In the genomic region with DNA sequence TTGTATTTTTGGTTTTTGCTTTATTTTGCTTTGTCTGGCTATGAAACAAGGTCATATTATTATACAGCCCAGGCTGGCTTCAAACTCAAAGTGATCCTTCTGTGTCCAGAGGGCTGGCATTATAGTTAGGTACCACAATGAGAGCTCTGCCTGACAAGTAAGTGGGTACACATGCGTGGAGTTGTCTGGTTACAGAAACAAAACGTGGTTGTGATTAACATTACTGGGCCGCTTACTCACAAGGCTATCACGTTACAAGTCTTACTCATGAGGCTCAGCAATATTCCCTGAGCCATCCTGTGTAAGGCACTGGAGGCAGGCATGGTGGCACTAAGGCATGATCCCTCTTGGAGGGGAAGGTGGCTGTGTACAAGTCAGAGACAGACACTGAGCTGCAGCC, we compare ENCODE assay signal across 32 mouse cellular contexts. TPM values are rescaled to one million over a fixed set of nuclear protein-coding genes. Genes with fewer than 3 reads are reported as not detected.
A peak's percentile ranks its signal among the peaks of the same experiment; 100 is the strongest.
DNase-seq lines count a peak whose midpoint lies in the region; ATAC-seq lines count a peak whose summit lies in the region.
"Had no signal": no experiment of that assay in that cellular context is flagged by ENCODE, and none has a peak within 500 bp of the region (broad histone marks: within the 10 kb centered on the region; RNA-seq: fewer than 3 reads in every experiment).

No protein-coding gene starts in this region.

- no peaks in the 10 kb centered on the region for H3K27me3 ChIP-seq in heart, embryonic 11.5 days (ENCODE audit: control insufficient read depth, insufficient read depth, low read length)
- no peaks in the 10 kb centered on the region for H3K27me3 ChIP-seq in embryonic facial prominence, embryonic 11.5 days (ENCODE audit: control insufficient read depth, insufficient read depth, low read length)
- no peaks in the 10 kb centered on the region for H3K27me3 ChIP-seq in forebrain, embryonic 11.5 days (ENCODE audit: control insufficient read depth, insufficient read depth, low read length)
- H3K27me3 ChIP-seq: CH12.LX; forebrain, embryonic 13.5 days; heart, embryonic 12.5 days; liver, embryonic 13.5 days had no signal

- H3K36me3 ChIP-seq in heart, embryonic 11.5 days (ENCODE audit: control insufficient read depth, insufficient read depth, low read length) = no peaks in the 10 kb centered on the region
- H3K36me3 ChIP-seq in embryonic facial prominence, embryonic 11.5 days (replicated peaks; ENCODE audit: control insufficient read depth, insufficient read depth, low read depth, low read length) = no peaks in the 10 kb centered on the region
- no peaks in the 10 kb centered on the region for H3K36me3 ChIP-seq in forebrain, embryonic 11.5 days (ENCODE audit: control insufficient read depth, insufficient read depth, low read length)
- H3K36me3 ChIP-seq: G1E; heart, embryonic 12.5 days; hindbrain, embryonic 10.5 days; liver, embryonic 13.5 days had no signal

- H3K4me2 ChIP-seq in heart, embryonic 11.5 days = no peak overlapping the region
- H3K4me2 ChIP-seq in embryonic facial prominence, embryonic 11.5 days (ENCODE audit: low read depth, low read length) = no peak overlapping the region
- no peak overlapping the region for H3K4me2 ChIP-seq in forebrain, embryonic 11.5 days (ENCODE audit: low read depth, low read length, severe bottlenecking)
- H3K4me2 ChIP-seq: forebrain, embryonic 13.5 days; heart, embryonic 12.5 days; liver, embryonic 13.5 days; midbrain, embryonic 11.5 days had no signal

- no peak overlapping the region for H3K9ac ChIP-seq in heart, embryonic 11.5 days (ENCODE audit: low read depth, low read length)
- no peak overlapping the region for H3K9ac ChIP-seq in embryonic facial prominence, embryonic 11.5 days (replicated peaks; ENCODE audit: low read length)
- no peak overlapping the region for H3K9ac ChIP-seq in forebrain, embryonic 11.5 days (ENCODE audit: low read length)
- H3K9ac ChIP-seq: forebrain, embryonic 13.5 days; heart, embryonic 12.5 days; liver, embryonic 13.5 days had no signal

- 64% methylated on average over 4 of the region's 4 CpGs for whole genome bisulfite sequencing in heart, embryonic 11.5 days (ENCODE audit: insufficient replicate concordance)
- WGBS in embryonic facial prominence, embryonic 11.5 days = 23% methylated on average over 4 of the region's 4 CpGs
- WGBS in forebrain, embryonic 11.5 days = 79% methylated on average over 4 of the region's 4 CpGs

- no peak overlapping the region for H3K27ac ChIP-seq in heart, embryonic 11.5 days (ENCODE audit: low read depth, low read length)
- H3K27ac ChIP-seq in embryonic facial prominence, embryonic 11.5 days (replicated peaks; ENCODE audit: low read depth, low read length) = no peak overlapping the region
- no peak overlapping the region for H3K27ac ChIP-seq in forebrain, embryonic 11.5 days (ENCODE audit: low read depth, low read length)
- H3K27ac ChIP-seq: forebrain, embryonic 13.5 days; gastrocnemius, adult 2 months; hindbrain, embryonic 10.5 days; liver, embryonic 13.5 days had no signal

- no peak overlapping the region for H3K4me3 ChIP-seq in heart, embryonic 11.5 days (ENCODE audit: low read depth, low read length)
- H3K4me3 ChIP-seq in embryonic facial prominence, embryonic 11.5 days (ENCODE audit: low read depth, low read length) = no peak overlapping the region
- H3K4me3 ChIP-seq in forebrain, embryonic 11.5 days (ENCODE audit: low read depth, low read length) = no peak overlapping the region
- H3K4me3 ChIP-seq: forebrain, embryonic 13.5 days; gastrocnemius, adult 2 months; heart, embryonic 12.5 days; hindbrain, embryonic 10.5 days; liver, embryonic 13.5 days had no signal

- peaks cover 3% of the 10 kb centered on the region; the same call in 1 of the 2 replicates for H3K9me3 ChIP-seq in heart, embryonic 11.5 days (replicated peaks; ENCODE audit: control insufficient read depth, low read length)
- no peaks in the 10 kb centered on the region for H3K9me3 ChIP-seq in embryonic facial prominence, embryonic 11.5 days (replicated peaks; ENCODE audit: control insufficient read depth, low read length)
- H3K9me3 ChIP-seq in forebrain, embryonic 11.5 days (ENCODE audit: control insufficient read depth, low read length) = no peaks in the 10 kb centered on the region
- H3K9me3 ChIP-seq: forebrain, embryonic 13.5 days; hindbrain, embryonic 10.5 days; liver, embryonic 13.5 days had no signal

- DNase-seq in heart, adult 11 months = peak; percentile 36
- DNase-seq in embryonic facial prominence, embryonic 11.5 days (ENCODE audit: low spot score) = peak; percentile 80
- peak; percentile 66 for DNase-seq in fibroblast of lung, adult 2 months (ENCODE audit: low read depth)
- no peak for DNase-seq in ovary, postnatal 14 days (ENCODE audit: low spot score)
- DNase-seq in forebrain, embryonic 11.5 days (ENCODE audit: low spot score) = no peak
- DNase-seq in liver = no peak
- DNase-seq in adrenal gland, postnatal 10 days = no peak
- DNase-seq: adrenal gland, postnatal 14 days; cerebellum, adult 2 months; cerebellum, postnatal 25 days; gastrocnemius, adult 2 months; heart, postnatal 10 days; kidney, adult 11 months; left cerebral cortex, postnatal 4 days; liver, embryonic 13.5 days; lung, adult 2 months; lung, postnatal 14 days had no signal

- no peak for ATAC-seq in heart, embryonic 11.5 days (replicated peaks; ENCODE audit: insufficient number of reproducible peaks, low FRiP score, low TSS enrichment)
- ATAC-seq in embryonic facial prominence, embryonic 11.5 days (replicated peaks; ENCODE audit: insufficient number of reproducible peaks, low FRiP score, low TSS enrichment, low read depth) = peak; percentile 65; the same call in 1 of the 2 replicates
- no peak for ATAC-seq in forebrain, embryonic 11.5 days (replicated peaks; ENCODE audit: low FRiP score)
- ATAC-seq: forebrain, embryonic 13.5 days had no signal

- H3K4me1 ChIP-seq in heart, embryonic 11.5 days (ENCODE audit: control insufficient read depth, insufficient read depth, low read length) = no peaks in the 10 kb centered on the region
- no peaks in the 10 kb centered on the region for H3K4me1 ChIP-seq in embryonic facial prominence, embryonic 11.5 days (ENCODE audit: control insufficient read depth, insufficient read depth, low read length)
- H3K4me1 ChIP-seq in forebrain, embryonic 11.5 days (replicated peaks; ENCODE audit: control insufficient read depth, insufficient read depth, low read length) = no peaks in the 10 kb centered on the region

RNA-seq across cellular contexts. Expression of gene Lmntd1, which starts 49.4 kb away (rescaled TPM):
- polyA plus RNA-seq in heart, embryonic 11.5 days (2014; fragmentation: Nextera tagmentation; extraction: Ambion mirVana) = 4.5 and 8.0 TPM in 2 replicates
- 0.20 TPM in 1 of 2 replicates, not detected in the other for polyA plus RNA-seq in embryonic facial prominence, embryonic 11.5 days (2014; fragmentation: Nextera tagmentation; extraction: Ambion mirVana)
- 0.31 and 0.33 TPM in 2 replicates for polyA plus RNA-seq in forebrain, embryonic 11.5 days (2014; fragmentation: Nextera tagmentation; extraction: Ambion mirVana)
- 1 to 10 TPM; 1.2 to 1.7 TPM for total RNA-seq in adrenal gland, postnatal 10 days (2021)
- total RNA-seq: granulocyte monocyte progenitor cell, adult 5-6 weeks; megakaryocyte progenitor cell, adult 5-6 weeks had no signal
- polyA plus RNA-seq: G1E; liver, embryonic 13.5 days; small intestine, adult 2 months had no signal

RNA-seq across cellular contexts. Expression of gene Tuba3b, which starts 50.9 kb away (rescaled TPM):
- not detected in 2 replicates for polyA plus RNA-seq in heart, embryonic 11.5 days (2014; fragmentation: Nextera tagmentation; extraction: Ambion mirVana)
- polyA plus RNA-seq in embryonic facial prominence, embryonic 11.5 days (2014; fragmentation: Nextera tagmentation; extraction: Ambion mirVana) = not detected in 2 replicates
- not detected in 2 replicates for polyA plus RNA-seq in forebrain, embryonic 11.5 days (2014; fragmentation: Nextera tagmentation; extraction: Ambion mirVana)
- not detected for total RNA-seq in adrenal gland, postnatal 10 days (2021)
- total RNA-seq: adrenal gland, postnatal 14 days; CH12.LX; G1E; gastrocnemius, adult 2 months; granulocyte monocyte progenitor cell, adult 5-6 weeks; layer of hippocampus, postnatal 14 days; left cerebral cortex, adult 8-10 months; left cerebral cortex, postnatal 4 days; megakaryocyte progenitor cell, adult 5-6 weeks; neutrophil, adult 5-6 weeks had no signal
- polyA plus RNA-seq: cerebellum, adult 2 months; forebrain, embryonic 13.5 days; frontal cortex, adult 2 months; G1E; heart, embryonic 12.5 days; hindbrain, embryonic 10.5 days; large intestine, adult 2 months; liver, embryonic 13.5 days; midbrain, embryonic 11.5 days; small intestine, adult 2 months had no signal

Comparison
In these comparisons a context has a peak if more than half of its experiments do, and no peak if none do; other contexts are left out.
1. DNase-seq: peak in heart, adult 11 months (single experiment), embryonic facial prominence, embryonic 11.5 days (single experiment) and fibroblast of lung, adult 2 months (single experiment); none in ovary, postnatal 14 days (single experiment), forebrain, embryonic 11.5 days (single experiment), liver (single experiment) and adrenal gland, postnatal 10 days (single experiment).